Mouse (Mus musculus) cerebellum, adult 2 months (tissue): ENCODE measurements around the gene Sec24c. TPM values are rescaled to one million over a fixed set of nuclear protein-coding genes. Genes with fewer than 3 reads are reported as not detected.

Source experiments
- DNase-seq, 2 experiments: peaks; one replicate each; pipeline ENCODE4 v3.0.0; 2021
- H3K27ac ChIP-seq: fragments of 200-500 bp; 2 replicates; pipeline ENCODE4 v1.5.1; 2012; ENCODE audit warnings: low read length, control low read depth, inconsistent platforms; ENCODE audit not compliant: insufficient read depth
- H3K27me3 ChIP-seq: fragments of 200-500 bp; 2 replicates; pipeline ENCODE4 v1.6.1; 2012; ENCODE audit warnings: inconsistent platforms, mild to moderate bottlenecking, low read length, moderate library complexity; ENCODE audit not compliant: control insufficient read depth, insufficient read depth
- H3K4me1 ChIP-seq: fragments of 200-500 bp; 2 replicates; pipeline ENCODE4 v1.6.1; 2011; ENCODE audit warnings: low read length; ENCODE audit not compliant: control insufficient read depth, insufficient read depth
- H3K4me3 ChIP-seq: fragments of 200-500 bp; replicated peaks from 2 replicates; pipeline ENCODE3; 2011; ENCODE audit warnings: mild to moderate bottlenecking, low read depth, low read length, control low read depth; ENCODE audit not compliant: insufficient read depth
- CTCF ChIP-seq: fragments of 200-500 bp; IDR thresholded peaks from 2 replicates; pipeline ENCODE4 v1.5.1; 2011; ENCODE audit warnings: low read depth, mild to moderate bottlenecking, control low read depth, low read length, moderate library complexity, borderline replicate concordance; ENCODE audit not compliant: insufficient read depth
- POLR2A ChIP-seq: fragments of 200-500 bp; IDR thresholded peaks from 2 replicates; pipeline ENCODE4 v1.6.1; 2011; ENCODE audit warnings: low read length, control low read depth, borderline replicate concordance; ENCODE audit not compliant: insufficient read depth
- WGBS: fragments of 180-500 bp; shearing (Covaris S2); methylation state at CpG from one replicate; pipeline ENCODE4 v1.1.7; 2018; 5-methylcytosine and 5-hydroxymethylcytosine counted together
- polyA plus RNA-seq: library from polyadenylated mRNA; depleted of rRNA; stranded (reverse); fragments of >200 nt; gene quantifications from 2 replicates; pipeline ENCODE4 v1.2.3, GENCODE M21; 2012; rRNA removed

The Sec24c gene
- polyA plus RNA-seq, 1 experiment = 93.3 TPM

DNA sequence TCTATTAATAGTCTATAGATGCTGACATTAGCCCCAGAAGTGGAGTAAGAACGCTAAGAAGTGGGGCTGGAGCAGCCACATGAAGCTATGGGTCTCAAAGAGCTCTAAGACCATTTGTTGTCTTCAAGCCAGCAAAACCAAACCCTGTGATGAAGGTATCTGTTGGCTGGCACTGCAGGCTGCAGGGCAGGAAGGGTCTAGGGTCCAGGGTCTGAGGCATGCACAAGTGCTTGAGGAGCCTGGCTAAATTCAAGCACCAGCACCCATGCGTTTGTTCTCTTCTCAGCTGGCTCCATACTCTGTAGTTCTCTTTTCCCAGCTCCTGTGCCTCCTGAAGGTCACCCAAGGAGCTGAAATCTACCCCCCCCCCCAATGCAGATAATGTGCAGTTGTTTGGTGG is 60.9 kb downstream of the Sec24c start:
- H3K4me1 ChIP-seq = peaks cover 3% of the 10 kb centered on the region; the same call in 1 of the 2 replicates
- no peak for DNase-seq
- no peak overlapping the region for H3K4me3 ChIP-seq
- no peak overlapping the region for H3K27ac ChIP-seq
- H3K27me3 ChIP-seq = no peaks in the 10 kb centered on the region
- WGBS = 52% methylated on average over 2 of the region's 2 CpGs
- TF ChIP-seq POLR2A (no peak), CTCF (no peak)

- WGBS = 68% methylated on average over 13 of the region's 13 CpGs
- no peak for TF ChIP-seq CTCF
- TF ChIP-seq POLR2A = no peak
- H3K27ac ChIP-seq = no peak overlapping the region
Observed at GRCm38 (mm10) chr14:20735892-20736390, 61.8 kb downstream of the Sec24c start.

GRCm38 (mm10) chr14:20737306-20737705 is 63.2 kb downstream of the Sec24c start:
- peak; percentile 60 to 63 for DNase-seq
- 28% methylated on average over 14 of the region's 14 CpGs for WGBS

More at GRCm38 (mm10) chr14:20735892-20736390, 61.8 kb downstream of the Sec24c start:
- no peak for DNase-seq
- Histone ChIP-seq H3K4me3 (no peak overlapping the region), H3K27me3 (no peaks in the 10 kb centered on the region), H3K4me1 (peaks cover 3% of the 10 kb centered on the region; the same call in 1 of the 2 replicates)

DNA sequence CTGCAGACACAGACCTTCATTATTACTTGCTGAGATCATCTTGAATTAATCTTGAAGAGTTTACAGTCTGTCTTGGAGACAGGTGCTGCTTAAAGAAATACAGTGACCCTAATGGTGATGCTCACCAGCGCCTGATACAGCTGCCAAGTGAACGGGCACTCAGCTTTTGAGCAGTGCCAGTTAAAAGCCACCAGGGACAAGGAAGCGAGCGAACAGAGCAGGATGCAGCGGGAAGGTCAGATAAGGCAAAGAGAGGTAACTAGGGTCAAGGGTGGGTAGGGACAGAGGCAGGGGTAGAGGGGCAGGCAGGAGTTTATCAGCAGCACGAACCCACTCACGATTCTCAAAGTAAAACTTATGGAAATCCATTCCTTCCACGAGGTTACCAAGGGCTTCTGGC is 64.4 kb downstream of the Sec24c start:
- 78% methylated on average over 8 of the region's 8 CpGs for WGBS
- no peak for DNase-seq
- H3K27me3 ChIP-seq = no peaks in the 10 kb centered on the region
- H3K4me3 ChIP-seq = no peak overlapping the region
- no peak for TF ChIP-seq POLR2A
- no peak for TF ChIP-seq CTCF
- H3K4me1 ChIP-seq = no peaks in the 10 kb centered on the region
- no peak overlapping the region for H3K27ac ChIP-seq

More at GRCm38 (mm10) chr14:20737306-20737705, 63.2 kb downstream of the Sec24c start:
- Histone ChIP-seq H3K27me3 (no peaks in the 10 kb centered on the region), H3K27ac (no peak overlapping the region), H3K4me1 (peaks cover 3% of the 10 kb centered on the region; the same call in 1 of the 2 replicates), H3K4me3 (no peak overlapping the region)
- TF ChIP-seq CTCF (peak; percentile 66), POLR2A (no peak)

DNA sequence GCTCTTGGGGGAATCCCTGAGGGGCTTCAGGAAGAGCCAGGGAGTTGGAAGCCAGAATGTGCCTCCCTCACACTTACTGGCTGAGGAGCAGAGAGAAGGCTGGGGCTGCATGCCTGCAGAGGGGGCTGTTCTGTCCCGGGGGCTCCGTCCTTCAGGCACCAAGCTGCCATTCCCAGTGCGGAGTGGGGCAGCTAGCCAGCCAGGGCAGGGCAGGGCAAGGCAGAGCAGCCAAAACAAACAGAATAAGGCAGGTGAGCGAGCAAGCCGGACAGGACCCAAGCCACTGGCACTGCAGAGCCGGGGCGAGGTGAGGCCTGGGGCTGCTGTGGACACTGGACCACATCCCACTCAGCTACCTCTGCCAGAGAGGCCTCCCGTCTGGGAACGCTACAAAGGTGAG is 67.2 kb downstream of the Sec24c start:
- H3K27ac ChIP-seq = no peak overlapping the region
- DNase-seq = no peak
- H3K27me3 ChIP-seq = no peaks in the 10 kb centered on the region
- H3K4me3 ChIP-seq = no peak overlapping the region
- WGBS = 70% methylated on average over 9 of the region's 9 CpGs
- TF ChIP-seq CTCF (no peak), POLR2A (no peak)
- peaks cover 13% of the 10 kb centered on the region for H3K4me1 ChIP-seq

DNA sequence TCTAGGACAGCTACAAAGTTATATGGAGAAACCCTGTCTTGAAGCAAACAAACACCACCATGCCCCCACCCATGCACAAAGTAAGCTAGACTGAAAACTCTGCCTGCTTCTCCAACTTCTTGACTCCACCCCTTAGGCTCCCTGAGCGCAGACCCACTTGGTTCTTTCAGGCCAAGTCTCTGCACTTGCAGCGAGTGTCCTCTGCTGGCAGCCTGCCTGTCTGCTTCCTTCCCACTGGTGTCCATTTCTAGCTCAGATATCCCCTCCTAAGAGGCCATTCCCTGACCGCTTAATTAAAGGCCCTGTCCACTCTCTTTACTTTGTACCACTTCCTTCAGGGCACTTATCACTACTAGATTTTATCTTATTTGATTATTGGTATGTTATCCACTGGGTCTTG is 69.5 kb downstream of the Sec24c start:
- WGBS = 69% methylated on average over 3 of the region's 3 CpGs
- DNase-seq = no peak
- Histone ChIP-seq H3K4me1 (peaks cover 18% of the 10 kb centered on the region), H3K27me3 (no peaks in the 10 kb centered on the region), H3K27ac (no peak overlapping the region), H3K4me3 (no peak overlapping the region)
- TF ChIP-seq CTCF (no peak), POLR2A (no peak)

Other genes with a start within 250 kb of the Sec24c start
- 0.38 and 0.76 TPM in 2 replicates for gene Cfap70, start 222.1 kb upstream of the Sec24c start, polyA plus RNA-seq
- gene Anxa7, start 194.2 kb upstream of the Sec24c start, polyA plus RNA-seq = 69.6 and 72.2 TPM in 2 replicates
- 1.1 TPM in 2 replicates for gene Mss51, start 177.4 kb upstream of the Sec24c start, polyA plus RNA-seq
- 141 and 142 TPM in 2 replicates for gene Ppp3cb, start 127.7 kb upstream of the Sec24c start, polyA plus RNA-seq
- gene Usp54, start 33.2 kb upstream of the Sec24c start, polyA plus RNA-seq = 60.6 and 63.1 TPM in 2 replicates
- not detected in 2 replicates for gene Myoz1, start 17.8 kb upstream of the Sec24c start, polyA plus RNA-seq
- 0.08 and 0.13 TPM in 2 replicates for gene Synpo2l, start 6.0 kb upstream of the Sec24c start, polyA plus RNA-seq
- gene Fut11, start 20.7 kb downstream of the Sec24c start, polyA plus RNA-seq = 15.9 and 17.1 TPM in 2 replicates
- gene Chchd1, start 28.7 kb downstream of the Sec24c start, polyA plus RNA-seq = 109 and 115 TPM in 2 replicates
- 164 and 177 TPM in 2 replicates for gene Zswim8, start 33.2 kb downstream of the Sec24c start, polyA plus RNA-seq
- 37.9 and 43.2 TPM in 2 replicates for gene Ndst2, start 60.3 kb downstream of the Sec24c start, polyA plus RNA-seq
- gene Camk2g, start 119.8 kb downstream of the Sec24c start, polyA plus RNA-seq = 217 and 222 TPM in 2 replicates
- gene Plau, start 162.4 kb downstream of the Sec24c start, polyA plus RNA-seq = 0.90 and 1.1 TPM in 2 replicates